Mouse (Mus musculus) G1E-ER4 (cell line): ENCODE results near the gene Fkbp3. TPM values are rescaled to one million over a fixed set of nuclear protein-coding genes. Genes with fewer than 3 reads are reported as not detected.

ENCODE experiments used
- GATA1 ChIP-seq: IDR thresholded peaks from one replicate; pipeline ENCODE4 v1.8.0; 2012; ENCODE audit warnings: low read length, inconsistent platforms
- polyA plus RNA-seq: library from polyadenylated mRNA; stranded (reverse); fragments of >175 nt; gene quantifications from 2 replicates; pipeline ENCODE4 v1.2.3, GENCODE M21; 2012

Fkbp3 gene
- polyA plus RNA-seq, 1 experiment = 153 TPM

- TF ChIP-seq GATA1 = no peak
These were observed 15.6 kb downstream of the Fkbp3 start for GRCm38 (mm10) chr12:65058203-65058602.

- no peak for TF ChIP-seq GATA1
These were observed 25.0 kb downstream of the Fkbp3 start for GRCm38 (mm10) chr12:65048799-65049198.

- no peak for TF ChIP-seq GATA1
These were observed 36.3 kb downstream of the Fkbp3 start for GRCm38 (mm10) chr12:65037546-65037937.

DNA sequence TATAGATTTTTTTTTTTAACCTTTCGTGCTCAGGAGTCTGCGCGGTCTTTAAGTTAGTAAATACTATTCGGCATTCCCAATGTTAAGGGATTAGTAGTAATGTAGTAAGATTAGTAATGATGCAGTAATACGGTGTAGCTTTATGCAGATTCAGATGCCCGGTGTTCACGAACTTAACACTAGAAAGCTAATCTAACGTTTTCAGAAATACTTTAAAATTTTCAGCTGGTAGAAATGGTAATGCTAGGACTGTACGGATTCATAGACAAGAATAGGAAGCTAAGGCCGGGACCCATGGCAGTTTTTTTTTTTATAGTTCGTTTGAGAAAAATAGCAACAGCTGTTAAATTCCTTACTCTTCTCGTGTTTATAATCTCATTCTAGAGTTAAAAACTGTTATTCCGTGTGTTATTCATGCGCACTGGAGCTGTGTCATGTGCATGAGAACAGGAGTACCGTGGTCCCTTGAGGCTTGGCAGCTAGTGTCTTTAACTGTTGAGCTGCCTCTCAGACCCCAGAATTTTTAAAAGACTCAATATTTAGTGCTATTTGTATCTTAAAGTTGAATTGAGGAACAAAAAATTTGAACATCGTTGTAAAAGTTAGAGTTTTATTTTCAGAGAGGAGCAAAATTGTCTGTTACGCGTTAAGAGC lies 36.8 kb downstream of the Fkbp3 start:
- no peak for TF ChIP-seq GATA1

GRCm38 (mm10) chr12:65036190-65036870 lies 37.5 kb downstream of the Fkbp3 start, which contains the start of gene Prpf39:
Prpf39 (plus strand) TSS chr12:65036333.
- TF ChIP-seq GATA1 = no peak

DNA sequence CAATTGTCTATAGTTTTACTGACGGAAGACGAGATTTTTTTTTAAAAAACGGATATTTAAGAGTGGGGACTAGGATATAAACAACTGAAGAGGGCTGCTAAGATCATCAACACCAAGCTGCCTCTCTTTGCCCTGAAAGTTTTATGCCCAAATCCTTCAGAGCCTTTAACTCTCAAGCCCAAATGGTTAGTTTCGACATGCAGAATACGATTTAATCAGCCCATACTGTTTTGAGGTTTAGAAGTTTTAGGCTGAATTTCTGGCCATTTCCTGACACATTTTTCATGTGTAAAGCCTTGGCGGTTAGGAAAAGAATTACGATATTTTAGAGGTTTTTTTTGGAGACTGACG lies 38.0 kb downstream of the Fkbp3 start:
- TF ChIP-seq GATA1 = no peak

DNA sequence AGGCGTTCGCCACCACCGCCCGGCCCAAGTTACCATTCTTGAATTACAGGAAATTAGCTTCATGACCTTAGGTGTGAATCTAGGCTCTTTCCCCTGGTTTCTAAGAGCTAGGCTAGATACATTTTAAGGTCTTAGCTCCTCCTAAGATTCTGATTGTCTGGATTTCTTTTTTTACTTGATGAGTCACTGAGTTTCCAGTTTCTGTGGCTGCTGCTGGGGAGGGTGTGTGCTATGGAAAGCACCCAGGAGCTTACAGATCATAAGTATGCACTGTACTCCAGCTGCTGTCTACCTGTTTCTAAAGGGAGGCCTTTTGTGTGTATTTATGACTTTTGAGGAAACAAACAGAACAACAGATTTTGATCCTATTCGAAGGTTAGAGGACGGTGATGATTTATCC lies 51.0 kb downstream of the Fkbp3 start:
- no peak for TF ChIP-seq GATA1

Other genes starting within 250 kb of the Fkbp3 start
- gene Gm527, start 156.1 kb downstream of the Fkbp3 start, polyA plus RNA-seq = 0.46 and 0.76 TPM in 2 replicates
- gene Klhl28, start 108.5 kb downstream of the Fkbp3 start, polyA plus RNA-seq = 0.38 and 0.52 TPM in 2 replicates
- gene Togaram1, start 108.2 kb downstream of the Fkbp3 start, polyA plus RNA-seq = 7.5 and 9.5 TPM in 2 replicates
- gene Prpf39, start 37.7 kb downstream of the Fkbp3 start, polyA plus RNA-seq = 8.1 and 11.1 TPM in 2 replicates
- 5.3 and 6.5 TPM in 2 replicates for gene Fancm, start 1.6 kb upstream of the Fkbp3 start, polyA plus RNA-seq
- gene Mis18bp1, start 98.6 kb upstream of the Fkbp3 start, polyA plus RNA-seq = 9.5 and 14.6 TPM in 2 replicates
- gene Wdr20rt, start 151.5 kb upstream of the Fkbp3 start, polyA plus RNA-seq = not detected in 2 replicates